Mouse (Mus musculus) embryonic facial prominence, embryonic 14.5 days (tissue): ENCODE measurements around the gene Mip. TPM values are rescaled to one million over a fixed set of nuclear protein-coding genes. Genes with fewer than 3 reads are reported as not detected.

ENCODE experiments used
- ATAC-seq: fragments of 200-750 bp; cut with Nextera tagmentation; 2 replicates; pipeline ENCODE4 v1.8.0; 2017; ENCODE audit warnings: low read depth, moderate number of reproducible peaks, moderate TSS enrichment
- DNase-seq: peaks from one replicate; pipeline ENCODE4 v3.0.0-alpha.2; 2015; ENCODE audit warnings: low spot score
- H3K27ac ChIP-seq: fragments of 300-500 bp; sonication (generic); replicated peaks from 2 replicates; pipeline ENCODE4 v1.5.1; 2014; ENCODE audit warnings: low read depth, mild to moderate bottlenecking, low read length, moderate library complexity
- H3K27me3 ChIP-seq: fragments of 300-500 bp; sonication (generic); replicated peaks from 2 replicates; pipeline ENCODE4 v1.6.1; 2014; ENCODE audit warnings: low read length; ENCODE audit not compliant: control insufficient read depth, insufficient read depth
- H3K36me3 ChIP-seq: fragments of 300-500 bp; sonication (generic); 2 replicates; pipeline ENCODE4 v1.6.1; 2014; ENCODE audit warnings: low read length, mixed read lengths; ENCODE audit not compliant: control insufficient read depth, insufficient read depth
- H3K4me1 ChIP-seq: fragments of 300-500 bp; sonication (generic); 2 replicates; pipeline ENCODE4 v1.6.1; 2014; ENCODE audit warnings: antibody characterized with exemption, low read length; ENCODE audit not compliant: control insufficient read depth, insufficient read depth
- H3K4me2 ChIP-seq: fragments of 300-500 bp; sonication (generic); 2 replicates; pipeline ENCODE4 v1.6.1; 2014; ENCODE audit warnings: low read depth, mild to moderate bottlenecking, low read length, moderate library complexity, mixed read lengths
- H3K4me3 ChIP-seq: fragments of 300-500 bp; sonication (generic); 2 replicates; pipeline ENCODE4 v1.5.1; 2014; ENCODE audit warnings: low read depth, mild to moderate bottlenecking, low read length
- H3K9ac ChIP-seq: fragments of 300-500 bp; sonication (generic); 2 replicates; pipeline ENCODE4 v1.6.1; 2014; ENCODE audit warnings: low read depth, mild to moderate bottlenecking, low read length, moderate library complexity, mixed read lengths
- H3K9me3 ChIP-seq: fragments of 300-500 bp; sonication (generic); 2 replicates; pipeline ENCODE4 v1.6.1; 2016; ENCODE audit warnings: low read length; ENCODE audit not compliant: control insufficient read depth
- WGBS: fragments of 180-500 bp; shearing (Covaris S2); extraction: QIAGEN DNeasy Blood & Tissue Kit; methylation state at CpG from one replicate; pipeline ENCODE4 v1.1.7; 2014; 5-methylcytosine and 5-hydroxymethylcytosine counted together
- polyA plus RNA-seq: library from polyadenylated mRNA; unstranded; fragments of >200 nt; fragmentation: Nextera tagmentation; extraction: Ambion mirVana; gene quantifications from 2 replicates; pipeline ENCODE4 v1.2.1, GENCODE M21; 2014

Mip gene
- polyA plus RNA-seq, 1 experiment from 2014 or later: 0.15 TPM

- no peaks in the 10 kb centered on the region for H3K36me3 ChIP-seq
- peaks cover 5% of the 10 kb centered on the region for H3K4me1 ChIP-seq
- H3K27me3 ChIP-seq: 0 out of 2 replicates have a peak, but pooled peaks cover 5% of the 10 kb centered on the region
- no peak overlapping the region for H3K4me2 ChIP-seq
- 87% methylated on average over 5 of the region's 5 CpGs for WGBS
- H3K9me3 ChIP-seq: no peaks in the 10 kb centered on the region
- H3K27ac ChIP-seq: no peak overlapping the region
- H3K9ac ChIP-seq: no peak overlapping the region
- no peak for DNase-seq
- no peak overlapping the region for H3K4me3 ChIP-seq
- no peak for ATAC-seq
Measured at GRCm38 (mm10) chr10:128214981-128215380, 10.7 kb upstream of the Mip start.

- ATAC-seq: no peak
- 0 out of 2 replicates have a peak, but pooled peaks cover 3% of the 10 kb centered on the region for H3K27me3 ChIP-seq
- 94% methylated on average over 18 of the region's 18 CpGs for WGBS
- H3K4me2 ChIP-seq: no peak overlapping the region
- no peak overlapping the region for H3K27ac ChIP-seq
- no peaks in the 10 kb centered on the region for H3K4me1 ChIP-seq
- H3K9ac ChIP-seq: no peak overlapping the region
- no peak for DNase-seq
- H3K4me3 ChIP-seq: no peak overlapping the region
- H3K36me3 ChIP-seq: no peaks in the 10 kb centered on the region
- no peaks in the 10 kb centered on the region for H3K9me3 ChIP-seq
Measured at GRCm38 (mm10) chr10:128218387-128219117, 7.1 kb upstream of the Mip start.

GRCm38 (mm10) chr10:128221533-128222286 is 3.9 kb upstream of the Mip start:
- no peaks in the 10 kb centered on the region for H3K36me3 ChIP-seq
- peaks cover 8% of the 10 kb centered on the region for H3K4me1 ChIP-seq
- H3K4me2 ChIP-seq: no peak overlapping the region

GRCm38 (mm10) chr10:128225064-128225463 is 574 bp upstream of the Mip start:
- ATAC-seq (peak; percentile 62; the same call in 1 of the 2 replicates), DNase-seq (no peak)
- Histone ChIP-seq H3K9ac (0 out of 2 replicates have a peak overlapping the region, but pooled peaks have one; percentile 40), H3K4me3 (no peak overlapping the region), H3K9me3 (no peaks in the 10 kb centered on the region), H3K27ac (peak overlapping the region; percentile 50), H3K36me3 (no peaks in the 10 kb centered on the region), H3K27me3 (no peaks in the 10 kb centered on the region), H3K4me2 (0 out of 2 replicates have a peak overlapping the region, but pooled peaks have one; percentile 3), H3K4me1 (peaks cover 8% of the 10 kb centered on the region)
- 28% methylated on average over 5 of the region's 5 CpGs for WGBS

More at GRCm38 (mm10) chr10:128221533-128222286, 3.9 kb upstream of the Mip start:
- H3K4me3 ChIP-seq: no peak overlapping the region
- WGBS: 46% methylated on average over 16 of the region's 16 CpGs
- DNase-seq (no peak), ATAC-seq (no peak)
- H3K27me3 ChIP-seq: no peaks in the 10 kb centered on the region
- H3K27ac ChIP-seq: no peak overlapping the region
- no peak overlapping the region for H3K9ac ChIP-seq
- no peaks in the 10 kb centered on the region for H3K9me3 ChIP-seq

GRCm38 (mm10) chr10:128227592-128227991 is 2.0 kb downstream of the Mip start:
- ATAC-seq (no peak), DNase-seq (no peak)
- Histone ChIP-seq H3K9ac (no peak overlapping the region), H3K9me3 (no peaks in the 10 kb centered on the region), H3K36me3 (no peaks in the 10 kb centered on the region), H3K4me2 (no peak overlapping the region), H3K27me3 (no peaks in the 10 kb centered on the region), H3K4me3 (no peak overlapping the region), H3K27ac (no peak overlapping the region), H3K4me1 (peaks cover 13% of the 10 kb centered on the region)
- 77% methylated on average over 9 of the region's 9 CpGs for WGBS

- DNase-seq (no peak), ATAC-seq (no peak)
- H3K4me3 ChIP-seq: no peak overlapping the region
- 91% methylated on average over 8 of the region's 8 CpGs for WGBS
- H3K36me3 ChIP-seq: no peaks in the 10 kb centered on the region
- no peak overlapping the region for H3K27ac ChIP-seq
- H3K4me1 ChIP-seq: peaks cover 13% of the 10 kb centered on the region
- H3K27me3 ChIP-seq: no peaks in the 10 kb centered on the region
- H3K4me2 ChIP-seq: no peak overlapping the region
- no peaks in the 10 kb centered on the region for H3K9me3 ChIP-seq
- H3K9ac ChIP-seq: no peak overlapping the region
Measured at GRCm38 (mm10) chr10:128228009-128228408, 2.4 kb downstream of the Mip start.

- no peak for DNase-seq
- peak overlapping the region; percentile 85 for H3K9ac ChIP-seq
- peak overlapping the region; percentile 96; the same call in 1 of the 2 replicates for H3K27ac ChIP-seq
- H3K4me1 ChIP-seq: peaks cover 7% of the 10 kb centered on the region
- no peaks in the 10 kb centered on the region for H3K27me3 ChIP-seq
- H3K36me3 ChIP-seq: 0 out of 2 replicates have a peak, but pooled peaks cover 6% of the 10 kb centered on the region
- no peaks in the 10 kb centered on the region for H3K9me3 ChIP-seq
- H3K4me2 ChIP-seq: no peak overlapping the region; the same call in 1 of the 2 replicates
- H3K4me3 ChIP-seq: no peak overlapping the region
- WGBS: 77% methylated on average over 12 of the region's 12 CpGs
- no peak for ATAC-seq
Measured at GRCm38 (mm10) chr10:128230582-128230981, 4.9 kb downstream of the Mip start.

- Histone ChIP-seq H3K4me2 (peak overlapping the region; percentile 85), H3K36me3 (0 out of 2 replicates have a peak, but pooled peaks cover 6% of the 10 kb centered on the region), H3K4me1 (peaks cover 13% of the 10 kb centered on the region), H3K4me3 (peak overlapping the region; percentile 80), H3K27ac (peak overlapping the region; percentile 96), H3K9me3 (no peaks in the 10 kb centered on the region), H3K27me3 (no peaks in the 10 kb centered on the region), H3K9ac (peak overlapping the region; percentile 85)
- DNase-seq: no peak
- no peak for ATAC-seq
- 12% methylated on average over 5 of the region's 5 CpGs for WGBS
Measured at GRCm38 (mm10) chr10:128231146-128231545, 5.5 kb downstream of the Mip start.
